Mouse (Mus musculus) liver, embryonic 12.5 days (tissue): Measurements from ENCODE around the gene Abhd2. TPM values are rescaled to one million over a fixed set of nuclear protein-coding genes. Genes with fewer than 3 reads are reported as not detected.

Experiments used
- ATAC-seq: fragments of 200-750 bp; cut with Nextera tagmentation; 2 replicates; pipeline ENCODE4 v1.8.0; 2017; ENCODE audit warnings: moderate number of reproducible peaks, mild to moderate bottlenecking, moderate library complexity
- H3K27ac ChIP-seq: fragments of 300-500 bp; sonication (generic); 2 replicates; pipeline ENCODE4 v1.5.1; 2016; ENCODE audit warnings: mild to moderate bottlenecking
- H3K27me3 ChIP-seq: fragments of 300-500 bp; sonication (generic); replicated peaks from 2 replicates; pipeline ENCODE4 v1.6.1; 2016; ENCODE audit warnings: mild to moderate bottlenecking, moderate library complexity
- H3K36me3 ChIP-seq: fragments of 300-500 bp; sonication (generic); 2 replicates; pipeline ENCODE4 v1.6.1; 2016; ENCODE audit warnings: mild to moderate bottlenecking, moderate library complexity
- H3K4me1 ChIP-seq: fragments of 300-500 bp; sonication (generic); 2 replicates; pipeline ENCODE4 v1.6.1; 2016
- H3K4me2 ChIP-seq: fragments of 300-500 bp; sonication (generic); 2 replicates; pipeline ENCODE4 v1.6.1; 2016; ENCODE audit warnings: mild to moderate bottlenecking, moderate library complexity
- H3K4me3 ChIP-seq: fragments of 300-500 bp; sonication (generic); 2 replicates; pipeline ENCODE4 v1.5.1; 2016; ENCODE audit warnings: mild to moderate bottlenecking, moderate library complexity
- H3K9ac ChIP-seq: fragments of 300-500 bp; sonication (generic); 2 replicates; pipeline ENCODE4 v1.6.1; 2016; ENCODE audit warnings: mild to moderate bottlenecking, moderate library complexity
- H3K9me3 ChIP-seq: fragments of 300-500 bp; sonication (generic); replicated peaks from 2 replicates; pipeline ENCODE4 v1.6.1; 2016; ENCODE audit warnings: mild to moderate bottlenecking, moderate library complexity
- WGBS: fragments of 180-500 bp; shearing (Covaris S2); methylation state at CpG from one replicate; pipeline ENCODE4 v1.1.7; 2016; ENCODE audit not compliant: insufficient replicate concordance; 5-methylcytosine and 5-hydroxymethylcytosine counted together
- polyA plus RNA-seq: library from polyadenylated mRNA; unstranded; fragments of >200 nt; fragmentation: Nextera tagmentation; extraction: Ambion mirVana; gene quantifications from 2 replicates; pipeline ENCODE4 v1.2.1, GENCODE M21; 2016

The Abhd2 gene
- polyA plus RNA-seq, 1 experiment from 2014 or later, result 9.6 TPM

DNA sequence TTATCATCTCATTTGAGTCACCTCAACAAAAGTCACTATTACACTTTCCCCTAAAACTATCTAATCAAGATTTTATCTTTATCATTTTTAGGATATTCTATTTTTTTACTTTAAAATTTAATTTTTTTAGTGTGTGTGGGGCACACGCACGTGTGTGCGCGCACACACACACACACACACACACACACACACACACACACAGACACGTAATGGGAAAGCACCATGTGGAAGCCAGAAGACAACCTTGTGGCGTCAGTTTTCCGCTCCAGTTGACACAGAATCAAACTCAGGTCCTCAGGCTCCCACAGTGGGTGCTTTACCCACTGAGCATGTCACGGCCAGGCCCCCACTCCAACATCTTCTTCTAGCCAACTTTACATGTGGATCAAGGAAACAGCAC is 4.1 kb upstream of the Abhd2 start:
- peak overlapping the region; percentile 71 for H3K4me2 ChIP-seq
- H3K9me3 ChIP-seq, result no peaks in the 10 kb centered on the region
- 0 out of 2 replicates have a peak overlapping the region, but pooled peaks have one; percentile 4 for H3K4me3 ChIP-seq
- H3K27ac ChIP-seq, result peak overlapping the region; percentile 91
- no peaks in the 10 kb centered on the region for H3K36me3 ChIP-seq
- H3K9ac ChIP-seq, result peak overlapping the region; percentile 59
- ATAC-seq, result no peak
- peaks cover 68% of the 10 kb centered on the region for H3K4me1 ChIP-seq
- H3K27me3 ChIP-seq, result no peaks in the 10 kb centered on the region
- WGBS, result 80% methylated on average over 8 of the region's 8 CpGs

DNA sequence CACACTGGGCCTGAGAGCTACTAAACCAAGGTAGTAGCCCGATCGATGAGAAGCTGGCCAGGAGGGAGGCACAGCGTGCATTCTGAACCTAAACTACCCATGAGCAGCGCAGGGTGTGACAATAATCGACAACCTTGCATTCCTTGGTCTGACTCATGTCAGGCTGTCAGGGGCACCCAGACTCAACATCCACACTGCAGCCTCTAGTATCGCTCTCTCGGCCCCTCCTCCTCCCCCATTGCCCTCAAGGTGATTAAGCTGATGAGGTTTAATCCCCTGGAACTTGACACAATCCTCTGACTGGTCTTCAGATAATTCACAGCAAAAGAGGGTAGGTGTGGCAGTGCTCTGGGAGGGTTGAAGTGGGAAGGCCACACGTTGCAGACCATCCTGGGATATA is 3.6 kb upstream of the Abhd2 start:
- Histone ChIP-seq H3K4me2 (peak overlapping the region; percentile 71), H3K36me3 (no peaks in the 10 kb centered on the region), H3K27me3 (no peaks in the 10 kb centered on the region), H3K4me3 (peak overlapping the region; percentile 20; the same call in 1 of the 2 replicates), H3K9ac (peak overlapping the region; percentile 59), H3K27ac (peak overlapping the region; percentile 91), H3K9me3 (no peaks in the 10 kb centered on the region), H3K4me1 (peaks cover 73% of the 10 kb centered on the region)
- 16% methylated on average over 8 of the region's 8 CpGs for WGBS
- peak; percentile 30 for ATAC-seq

DNA sequence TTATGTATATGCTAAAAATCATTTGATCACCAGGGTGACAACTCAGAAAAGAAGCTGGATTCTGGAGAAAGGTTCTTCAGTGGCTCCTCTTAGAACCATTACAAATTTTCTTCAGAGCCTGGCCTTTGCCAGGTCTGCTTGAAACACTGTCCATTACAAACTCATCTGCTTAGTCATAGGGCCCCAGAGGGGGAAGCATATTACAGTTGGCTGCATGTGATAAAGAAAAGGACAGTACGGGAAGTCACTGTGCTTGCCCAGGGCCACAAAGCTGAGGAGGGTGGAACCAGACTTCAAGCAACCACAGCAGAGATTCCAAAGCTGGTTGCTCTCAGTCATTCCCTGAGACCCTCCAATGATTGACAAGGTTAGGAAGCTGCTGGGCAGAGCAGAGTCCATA is 3.1 kb upstream of the Abhd2 start:
- H3K4me2 ChIP-seq, result peak overlapping the region; percentile 71
- no peaks in the 10 kb centered on the region for H3K36me3 ChIP-seq
- H3K4me1 ChIP-seq, result peaks cover 77% of the 10 kb centered on the region
- H3K27me3 ChIP-seq, result no peaks in the 10 kb centered on the region
- peak overlapping the region; percentile 59 for H3K9ac ChIP-seq
- peak overlapping the region; percentile 91 for H3K27ac ChIP-seq
- WGBS, result 21% methylated on average over 1 of the region's 1 CpGs
- H3K9me3 ChIP-seq, result no peaks in the 10 kb centered on the region
- peak overlapping the region; percentile 20 for H3K4me3 ChIP-seq
- ATAC-seq, result peak; percentile 55

DNA sequence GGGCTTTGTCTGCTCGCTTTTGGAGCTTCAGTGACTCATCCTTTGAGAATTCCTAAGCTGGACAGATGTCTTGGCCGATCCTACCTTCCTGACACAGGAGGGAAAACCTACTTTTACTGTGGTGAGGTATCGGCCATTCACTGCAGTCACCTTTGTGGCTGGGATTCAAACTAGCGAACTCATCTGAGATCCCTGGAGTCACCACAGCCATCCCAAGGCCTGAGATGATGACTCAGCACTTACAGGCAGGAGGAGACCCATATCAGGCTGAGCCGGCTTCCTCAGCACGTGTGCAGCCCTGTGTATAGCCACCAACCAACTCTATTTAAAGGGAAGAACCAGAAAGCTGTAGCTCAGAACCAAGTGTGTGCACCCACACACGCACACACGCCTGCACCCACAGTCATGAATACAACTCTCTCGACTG is 2.0 kb upstream of the Abhd2 start:
- no peak overlapping the region for H3K4me3 ChIP-seq
- peak overlapping the region; percentile 71 for H3K4me2 ChIP-seq
- no peaks in the 10 kb centered on the region for H3K27me3 ChIP-seq
- 30% methylated on average over 9 of the region's 9 CpGs for WGBS
- peak; percentile 29 for ATAC-seq
- peak overlapping the region; percentile 91 for H3K27ac ChIP-seq
- H3K36me3 ChIP-seq, result no peaks in the 10 kb centered on the region
- peaks cover 88% of the 10 kb centered on the region for H3K4me1 ChIP-seq
- H3K9me3 ChIP-seq, result no peaks in the 10 kb centered on the region
- H3K9ac ChIP-seq, result peak overlapping the region; percentile 59

DNA sequence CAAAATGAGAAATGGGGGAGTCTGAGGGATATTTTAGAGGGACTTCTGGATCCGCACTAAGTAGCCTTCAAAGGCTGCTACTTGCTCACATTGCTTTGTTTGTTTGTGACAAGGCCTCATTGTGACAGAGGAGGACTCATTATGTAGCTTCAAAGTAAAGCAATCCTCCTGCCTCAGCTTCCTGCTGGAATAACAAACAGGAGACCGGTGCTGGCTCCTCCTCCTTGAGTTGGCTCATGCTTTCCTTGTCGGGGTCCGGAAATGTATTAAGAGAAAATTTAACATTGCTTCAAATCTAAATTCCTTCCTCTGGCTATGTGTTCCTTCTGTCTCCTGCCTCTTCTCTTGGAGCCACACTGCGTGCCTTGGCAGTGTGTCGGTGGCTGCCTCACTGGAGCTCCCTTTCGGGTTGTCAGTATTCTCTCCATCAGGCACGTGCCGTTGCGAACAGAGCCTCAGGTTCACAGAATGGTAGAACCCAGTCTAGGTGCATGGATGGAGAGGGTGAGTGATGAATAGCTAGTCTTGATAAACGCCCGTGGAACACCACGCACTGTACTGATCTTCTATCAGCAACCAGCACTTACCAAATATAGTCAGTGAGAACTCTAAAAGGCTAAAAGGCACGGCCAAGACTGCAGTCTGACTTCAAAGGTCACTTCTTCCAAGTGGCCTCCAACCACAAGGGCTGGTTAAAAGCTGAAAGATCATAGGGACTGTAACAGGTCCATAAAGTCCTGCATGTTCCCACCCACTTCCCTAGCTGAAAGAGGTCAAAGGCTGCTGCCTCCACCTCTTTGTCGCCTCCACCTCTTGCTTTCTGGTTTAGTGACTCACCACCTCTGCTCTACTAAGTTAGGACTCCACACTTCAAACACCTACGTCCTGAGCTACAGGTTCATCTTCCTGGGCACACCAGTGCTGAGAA is 874 bp upstream of the Abhd2 start:
- Histone ChIP-seq H3K27me3 (no peaks in the 10 kb centered on the region), H3K9ac (peak overlapping the region; percentile 59), H3K4me2 (peak overlapping the region; percentile 71), H3K4me1 (peaks cover 90% of the 10 kb centered on the region), H3K36me3 (peaks cover 3% of the 10 kb centered on the region; the same call in 1 of the 2 replicates), H3K27ac (peak overlapping the region; percentile 91), H3K4me3 (peak overlapping the region; percentile 46), H3K9me3 (no peaks in the 10 kb centered on the region)
- WGBS, result 62% methylated on average over 16 of the region's 16 CpGs
- ATAC-seq, result peak; percentile 6

DNA sequence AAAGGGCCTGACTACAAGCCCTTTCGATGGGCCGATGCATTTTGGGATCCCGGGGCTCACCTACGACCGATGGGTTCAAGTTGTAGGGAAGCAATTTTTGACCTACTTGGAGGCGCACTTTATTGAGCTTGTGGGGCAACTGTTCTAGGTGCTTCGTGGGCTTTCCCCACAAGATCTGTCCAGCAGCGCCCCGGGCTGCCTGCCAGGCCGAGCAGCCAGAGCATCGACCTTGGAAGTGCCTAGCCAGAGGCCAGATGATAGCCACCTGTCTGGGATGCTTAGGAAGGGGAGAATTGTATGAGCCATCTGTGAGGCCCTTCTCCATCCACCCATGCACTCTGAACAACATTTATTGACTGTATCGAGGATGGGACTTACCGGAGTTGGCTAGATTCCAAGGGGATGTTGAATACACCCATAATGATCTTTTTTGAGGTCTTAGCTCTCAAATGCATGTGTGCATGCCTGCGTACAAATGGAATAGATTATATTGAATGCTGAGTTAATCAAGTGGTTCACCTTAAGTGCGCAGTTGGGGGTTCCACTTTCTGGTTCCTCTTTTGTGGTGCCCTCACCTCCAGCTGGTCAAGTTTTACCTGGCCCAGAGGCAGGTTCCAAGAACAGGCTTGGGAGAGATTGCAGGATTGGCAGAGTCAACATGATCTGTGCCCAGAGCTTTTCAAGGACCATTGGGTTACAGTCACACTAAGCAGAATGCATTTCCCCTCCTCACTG is 906 bp downstream of the Abhd2 start:
- Histone ChIP-seq H3K4me3 (peak overlapping the region; percentile 90), H3K4me2 (peak overlapping the region; percentile 80), H3K4me1 (peaks cover 89% of the 10 kb centered on the region), H3K27me3 (no peaks in the 10 kb centered on the region), H3K9me3 (no peaks in the 10 kb centered on the region), H3K9ac (peak overlapping the region; percentile 93), H3K27ac (peak overlapping the region; percentile 78), H3K36me3 (peaks cover 5% of the 10 kb centered on the region; the same call in 1 of the 2 replicates)
- no peak for ATAC-seq
- 19% methylated on average over 15 of the region's 15 CpGs for WGBS

DNA sequence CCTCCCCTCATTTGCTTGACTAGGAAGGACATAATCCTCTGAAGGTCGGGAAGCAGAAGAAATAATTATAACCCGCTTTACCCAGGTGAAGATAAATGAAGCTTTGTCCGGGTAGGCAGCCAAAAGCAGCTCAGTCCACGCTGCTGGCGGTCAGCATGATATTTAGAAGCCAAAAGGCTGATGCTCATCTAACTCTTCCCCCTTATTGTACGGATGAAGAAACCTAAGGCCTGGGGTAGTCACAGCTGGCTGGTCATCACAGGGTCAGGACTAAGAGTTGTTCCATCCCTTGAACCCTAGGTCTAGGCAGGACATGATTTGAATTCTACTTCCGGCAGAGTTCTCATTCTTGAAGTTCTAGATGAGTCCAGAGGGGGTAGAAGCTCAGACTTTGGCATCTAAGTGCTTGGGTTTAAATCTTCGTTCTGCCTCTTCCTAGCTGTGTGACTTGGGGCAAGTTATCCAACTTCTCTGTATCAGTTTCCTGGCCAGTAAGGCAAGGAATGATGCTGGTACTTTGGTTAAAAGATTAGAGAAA is 1.5 kb downstream of the Abhd2 start:
- no peaks in the 10 kb centered on the region for H3K9me3 ChIP-seq
- H3K4me3 ChIP-seq, result peak overlapping the region; percentile 90
- H3K27me3 ChIP-seq, result no peaks in the 10 kb centered on the region
- ATAC-seq, result no peak
- peak overlapping the region; percentile 93 for H3K9ac ChIP-seq
- peaks cover 5% of the 10 kb centered on the region; the same call in 1 of the 2 replicates for H3K36me3 ChIP-seq
- peaks cover 89% of the 10 kb centered on the region for H3K4me1 ChIP-seq
- WGBS, result 74% methylated on average over 8 of the region's 8 CpGs
- H3K4me2 ChIP-seq, result peak overlapping the region; percentile 80
- 0 out of 2 replicates have a peak overlapping the region, but pooled peaks have one; percentile 25 for H3K27ac ChIP-seq

DNA sequence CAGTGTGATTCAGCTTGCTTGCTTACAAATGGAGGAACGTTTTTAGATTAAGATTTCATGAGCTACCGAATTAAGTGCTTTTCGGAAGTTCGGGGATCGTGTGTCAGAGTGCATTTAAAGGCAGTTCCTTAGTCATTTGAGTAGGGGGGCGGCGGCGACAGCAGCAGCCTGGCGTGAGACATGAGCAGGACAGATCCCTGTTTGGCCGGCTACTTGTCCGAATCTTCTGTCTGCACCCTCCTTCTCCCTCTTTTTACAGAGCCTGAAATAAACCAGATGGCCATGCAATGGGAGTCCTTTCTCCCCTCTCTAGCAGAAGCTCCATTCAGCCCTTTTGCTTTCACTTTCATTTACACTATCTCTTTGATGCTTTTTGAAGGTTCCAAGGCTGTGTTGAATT is 2.3 kb downstream of the Abhd2 start:
- H3K27ac ChIP-seq, result peak overlapping the region; percentile 27
- peak overlapping the region; percentile 80 for H3K4me2 ChIP-seq
- no peak for ATAC-seq
- peaks cover 87% of the 10 kb centered on the region for H3K4me1 ChIP-seq
- peak overlapping the region; percentile 93 for H3K9ac ChIP-seq
- peak overlapping the region; percentile 90 for H3K4me3 ChIP-seq
- WGBS, result 33% methylated on average over 11 of the region's 11 CpGs
- no peaks in the 10 kb centered on the region for H3K9me3 ChIP-seq
- peaks cover 5% of the 10 kb centered on the region; the same call in 1 of the 2 replicates for H3K36me3 ChIP-seq
- H3K27me3 ChIP-seq, result no peaks in the 10 kb centered on the region

DNA sequence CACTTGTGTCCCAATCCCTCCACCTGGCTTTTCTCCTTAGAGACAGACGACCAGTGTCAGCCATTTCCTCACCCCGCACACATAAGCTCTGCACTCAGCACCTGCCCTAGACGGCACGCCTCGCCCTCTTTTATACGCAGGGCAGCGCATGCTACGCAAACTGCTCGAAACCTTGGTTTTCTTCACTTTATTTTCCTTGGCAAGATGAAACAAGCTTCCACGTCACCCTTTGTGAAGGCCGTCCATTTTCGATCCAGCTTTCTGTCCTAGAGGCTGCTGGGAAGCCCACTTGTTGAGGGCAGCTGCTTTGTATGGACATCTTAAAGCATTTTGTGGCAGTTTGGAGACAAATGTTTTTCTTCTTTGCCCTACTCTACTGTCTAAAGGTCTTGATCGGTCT is 5.4 kb downstream of the Abhd2 start:
- Histone ChIP-seq H3K4me2 (0 out of 2 replicates have a peak overlapping the region, but pooled peaks have one; percentile 49), H3K27me3 (no peaks in the 10 kb centered on the region), H3K27ac (peak overlapping the region; percentile 68), H3K4me1 (peaks cover 95% of the 10 kb centered on the region), H3K9ac (no peak overlapping the region), H3K4me3 (no peak overlapping the region), H3K36me3 (peaks cover 10% of the 10 kb centered on the region; the same call in 1 of the 2 replicates), H3K9me3 (no peaks in the 10 kb centered on the region)
- WGBS, result 87% methylated on average over 13 of the region's 13 CpGs
- no peak for ATAC-seq

DNA sequence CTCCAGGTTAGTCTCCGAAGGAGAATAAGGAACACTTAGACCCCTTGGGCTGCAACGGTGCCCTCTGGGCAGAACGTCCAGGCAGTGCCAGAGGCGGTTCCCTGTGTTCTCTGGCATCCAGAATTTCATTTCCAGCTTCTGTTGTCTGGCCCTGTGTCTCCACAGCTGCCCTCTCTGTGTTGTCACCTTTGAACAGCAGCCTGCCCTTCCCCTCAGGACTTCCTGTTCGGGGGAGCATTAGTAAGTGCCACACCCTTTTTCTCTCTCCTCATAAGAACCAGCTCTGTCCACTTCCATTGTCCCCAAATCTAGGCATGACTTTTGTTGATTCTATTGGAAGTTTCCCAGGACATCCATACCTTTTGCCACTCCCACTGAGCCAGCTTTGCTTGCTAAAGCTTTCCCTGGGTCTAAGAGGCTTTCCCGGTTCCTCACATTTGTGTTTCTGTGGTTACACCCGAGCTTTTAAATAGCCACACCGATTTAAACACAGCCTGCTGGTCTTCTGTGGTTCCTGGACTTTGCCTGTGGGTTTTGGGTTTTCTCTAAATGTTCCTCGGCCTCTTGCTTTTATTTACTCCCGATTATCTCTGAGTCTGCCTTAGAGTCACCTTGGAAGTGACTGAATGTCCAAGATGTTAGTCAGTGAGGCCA is 6.5 kb downstream of the Abhd2 start:
- H3K9ac ChIP-seq, result peak overlapping the region; percentile 42
- 26% methylated on average over 10 of the region's 10 CpGs for WGBS
- H3K4me3 ChIP-seq, result no peak overlapping the region
- H3K36me3 ChIP-seq, result peaks cover 10% of the 10 kb centered on the region; the same call in 1 of the 2 replicates
- peak overlapping the region; percentile 68 for H3K27ac ChIP-seq
- no peaks in the 10 kb centered on the region for H3K9me3 ChIP-seq
- peak overlapping the region; percentile 49 for H3K4me2 ChIP-seq
- ATAC-seq, result 0 out of 2 replicates have a peak, but pooled peaks have one; percentile 4
- H3K27me3 ChIP-seq, result no peaks in the 10 kb centered on the region
- H3K4me1 ChIP-seq, result peaks cover 97% of the 10 kb centered on the region
